Mouse (Mus musculus) E14TG2a.4 (cell line): ENCODE measurements at regions not wholly inside any gene's neighbourhood (a gene's known extent, or its start where the extent isn't known, plus 50 kb on each side); places are given as distances from the start of the nearest gene placed in this dataset.

Source experiments
- H3K27me3 ChIP-seq: 2 replicates; pipeline ENCODE4 v1.6.1; 2014; ENCODE audit warnings: low read length, control low read depth; ENCODE audit not compliant: insufficient read depth
- H3K36me3 ChIP-seq: 2 replicates; pipeline ENCODE4 v1.6.1; 2014; ENCODE audit warnings: low read length, control low read depth; ENCODE audit not compliant: insufficient read depth
- H3K4me1 ChIP-seq: replicated peaks from 2 replicates; pipeline ENCODE4 v1.6.1; 2014; ENCODE audit warnings: low read depth, low read length, control low read depth
- H3K4me3 ChIP-seq: replicated peaks from 2 replicates; pipeline ENCODE4 v1.5.1; 2014; ENCODE audit warnings: mild to moderate bottlenecking, low read length
- H3K9me3 ChIP-seq: 2 replicates; pipeline ENCODE4 v1.6.1; 2014; ENCODE audit warnings: low read length, control low read depth
- CTCF ChIP-seq: conservative IDR thresholded peaks from 2 replicates; pipeline ENCODE4 v1.5.1; 2014; ENCODE audit warnings: low read length
- NANOG ChIP-seq: IDR thresholded peaks from 2 replicates; pipeline ENCODE4 v1.6.1; 2014; ENCODE audit warnings: borderline replicate concordance, low read length, mixed read lengths
- POU5F1 ChIP-seq: IDR thresholded peaks from 2 replicates; pipeline ENCODE4 v1.6.1; 2014; ENCODE audit warnings: low read length, borderline replicate concordance

DNA sequence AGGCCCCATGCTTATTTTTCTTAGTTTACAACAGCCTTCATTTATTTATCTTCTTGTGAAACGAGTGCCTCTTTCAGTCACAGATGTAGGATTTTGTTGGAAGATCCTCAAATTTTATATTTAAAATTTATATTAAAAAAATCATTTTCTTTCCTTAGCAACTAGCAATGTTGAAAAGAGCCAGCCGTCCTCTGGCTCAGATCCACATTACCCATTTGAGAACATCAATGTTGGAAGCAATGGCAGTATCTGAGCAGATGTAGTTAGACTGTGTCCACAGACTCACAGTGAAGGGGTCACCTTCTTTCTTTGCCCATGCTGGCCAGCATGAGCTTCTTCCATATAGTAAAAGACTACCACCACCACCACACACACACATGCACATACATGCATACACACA is 2681.4 kb upstream of the Gm7489 start:
- TF ChIP-seq CTCF, result no peak
- TF ChIP-seq POU5F1, result no peak
- no peak for TF ChIP-seq NANOG
- Histone ChIP-seq H3K4me1 (no peaks in the 10 kb centered on the region), H3K4me3 (no peak overlapping the region), H3K9me3 (no peaks in the 10 kb centered on the region), H3K36me3 (no peaks in the 10 kb centered on the region), H3K27me3 (no peaks in the 10 kb centered on the region)

DNA sequence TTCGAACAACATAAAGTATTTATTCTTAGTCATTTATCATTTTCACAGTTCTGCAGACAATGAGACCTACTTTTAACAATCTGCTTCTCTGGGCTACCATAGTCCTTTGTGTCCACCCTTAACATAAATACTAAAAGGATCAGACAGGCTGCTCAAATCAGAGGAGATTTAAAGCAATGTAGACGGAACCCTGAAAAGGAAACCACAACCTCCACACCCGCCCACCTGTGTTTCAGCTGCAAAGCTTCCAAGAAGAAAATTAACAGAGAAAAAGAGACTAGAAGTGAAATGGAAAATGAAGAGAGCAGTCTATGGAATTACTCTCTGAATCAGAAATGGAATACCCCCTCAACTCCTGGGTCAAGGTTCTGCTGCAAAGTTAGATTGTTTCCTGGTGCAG is 2678.7 kb upstream of the Gm7489 start:
- Histone ChIP-seq H3K36me3 (no peaks in the 10 kb centered on the region), H3K27me3 (no peaks in the 10 kb centered on the region), H3K4me1 (no peaks in the 10 kb centered on the region), H3K4me3 (no peak overlapping the region), H3K9me3 (no peaks in the 10 kb centered on the region)
- TF ChIP-seq NANOG (no peak), CTCF (no peak), POU5F1 (no peak)

DNA sequence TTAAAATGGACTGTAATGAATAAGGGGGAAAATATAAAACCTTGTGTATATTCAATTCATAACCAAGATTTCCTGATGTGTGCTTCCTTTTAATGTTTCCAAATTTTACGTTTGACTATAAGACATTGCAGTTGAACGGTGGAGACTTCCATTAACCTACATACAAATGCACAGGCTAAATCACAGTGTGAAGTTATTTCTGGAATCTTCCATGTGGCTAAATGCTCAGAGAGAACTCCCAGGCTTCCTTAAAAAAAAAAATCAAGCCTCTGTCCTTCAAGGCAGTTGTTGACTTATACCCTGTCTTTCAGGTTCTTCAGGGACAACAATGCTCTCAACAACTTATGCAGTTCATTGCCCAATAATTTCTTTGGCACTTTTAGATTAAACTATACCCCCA is 2677.9 kb upstream of the Gm7489 start:
- Histone ChIP-seq H3K4me1 (no peaks in the 10 kb centered on the region), H3K9me3 (no peaks in the 10 kb centered on the region), H3K4me3 (no peak overlapping the region), H3K27me3 (no peaks in the 10 kb centered on the region), H3K36me3 (no peaks in the 10 kb centered on the region)
- no peak for TF ChIP-seq CTCF
- TF ChIP-seq NANOG, result no peak
- TF ChIP-seq POU5F1, result no peak

DNA sequence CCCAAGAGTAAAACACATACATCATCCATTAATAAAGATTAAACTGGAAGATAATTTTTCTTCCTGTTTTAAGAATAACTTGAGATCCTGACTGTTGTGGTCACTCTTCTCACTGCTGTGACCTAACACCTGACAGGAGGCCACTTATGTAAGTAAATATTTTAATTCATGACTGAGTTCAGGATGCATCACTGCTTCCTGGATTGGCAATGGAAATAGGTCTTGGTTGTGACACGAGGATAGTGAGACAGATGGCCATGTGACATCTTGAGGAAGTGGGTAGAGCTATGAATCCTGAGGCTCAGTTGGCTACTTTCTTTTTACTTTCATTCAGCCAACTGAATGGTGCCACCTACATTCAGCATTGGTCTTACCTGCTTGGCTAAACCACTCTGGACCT is 2649.8 kb upstream of the Gm7489 start:
- Histone ChIP-seq H3K4me1 (no peaks in the 10 kb centered on the region), H3K27me3 (no peaks in the 10 kb centered on the region), H3K4me3 (no peak overlapping the region), H3K9me3 (no peaks in the 10 kb centered on the region), H3K36me3 (no peaks in the 10 kb centered on the region)
- TF ChIP-seq POU5F1 (no peak), NANOG (no peak), CTCF (no peak)

DNA sequence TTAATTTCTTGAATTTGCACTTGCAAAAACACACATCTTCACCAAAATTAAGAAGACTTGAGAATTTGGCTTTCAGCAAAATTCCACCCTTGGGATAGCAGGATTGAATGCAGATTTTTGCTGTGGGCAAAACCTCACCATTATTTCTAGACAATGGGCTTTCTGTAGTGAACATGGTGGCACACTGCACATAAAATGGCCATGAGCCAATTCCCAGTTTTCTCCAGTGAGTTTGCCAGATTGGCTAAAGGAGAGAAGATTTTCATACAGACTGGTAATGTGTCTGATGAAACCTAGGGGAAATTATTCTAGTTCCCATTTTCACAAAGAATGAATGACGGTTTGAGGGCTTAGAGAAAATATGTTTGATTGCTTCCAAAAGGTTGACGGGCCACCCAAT is 2640.1 kb upstream of the Gm7489 start:
- Histone ChIP-seq H3K4me1 (no peaks in the 10 kb centered on the region), H3K27me3 (no peaks in the 10 kb centered on the region; the same call in 1 of the 2 replicates), H3K9me3 (no peaks in the 10 kb centered on the region), H3K36me3 (no peaks in the 10 kb centered on the region), H3K4me3 (no peak overlapping the region)
- TF ChIP-seq POU5F1, result no peak

DNA sequence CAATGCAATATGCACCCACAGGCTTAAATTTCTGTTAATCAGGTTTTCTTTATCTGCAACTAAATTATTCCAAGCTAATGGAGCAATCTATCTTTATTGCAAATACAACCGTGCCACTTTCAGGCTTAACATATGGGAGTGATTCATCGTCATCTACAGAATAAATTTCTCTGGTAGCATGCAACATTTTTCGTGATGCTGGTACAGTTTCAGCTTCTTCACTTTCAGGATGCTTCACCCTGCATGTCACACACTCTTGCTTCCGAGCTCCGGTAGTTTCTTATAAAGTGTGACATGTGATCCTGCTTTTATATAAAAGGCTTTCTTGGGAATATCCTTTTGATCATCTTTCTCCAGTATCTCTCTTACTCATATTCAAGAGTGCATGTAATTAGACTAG is 2637.4 kb upstream of the Gm7489 start:
- no peak for TF ChIP-seq POU5F1
- no peak for TF ChIP-seq CTCF
- TF ChIP-seq NANOG, result no peak
- H3K27me3 ChIP-seq, result no peaks in the 10 kb centered on the region; the same call in 1 of the 2 replicates
- H3K4me1 ChIP-seq, result no peaks in the 10 kb centered on the region
- H3K9me3 ChIP-seq, result no peaks in the 10 kb centered on the region
- no peaks in the 10 kb centered on the region for H3K36me3 ChIP-seq
- no peak overlapping the region for H3K4me3 ChIP-seq

DNA sequence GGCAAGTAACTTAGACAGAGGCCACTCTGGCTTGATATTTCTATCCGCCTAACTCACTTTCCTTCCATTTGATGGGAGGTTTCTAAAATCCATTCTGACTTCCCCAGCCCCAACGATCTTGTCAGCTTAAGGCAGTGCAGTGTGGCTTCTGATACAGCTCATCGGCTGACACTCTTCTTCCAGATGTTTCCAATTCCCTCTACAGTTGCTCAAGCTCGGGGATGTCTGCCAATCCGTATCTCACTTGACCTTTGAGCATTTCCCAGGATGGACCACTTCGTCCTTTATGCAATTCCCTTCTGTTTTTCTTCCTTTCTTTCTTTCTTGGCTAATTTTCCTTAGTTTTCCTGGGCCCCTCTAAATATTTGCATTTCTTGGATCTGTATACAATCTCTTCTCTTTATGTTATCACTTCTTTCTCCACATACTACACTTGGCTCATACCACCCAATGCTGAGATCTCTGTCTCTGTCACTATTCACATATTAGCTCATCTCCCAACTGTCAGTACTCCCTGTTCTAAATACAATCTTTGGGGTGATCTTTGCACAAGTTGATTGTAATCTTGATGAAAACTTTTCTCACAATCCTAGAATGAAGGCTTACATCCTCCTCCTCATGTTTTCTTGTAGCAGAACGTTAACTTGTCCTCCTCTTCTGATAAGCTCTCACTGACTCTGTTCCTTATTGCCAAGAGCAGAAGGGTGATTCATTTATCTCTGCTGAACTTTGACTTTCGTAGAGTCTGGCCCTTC is 2636.5 kb upstream of the Gm7489 start:
- no peaks in the 10 kb centered on the region for H3K36me3 ChIP-seq
- no peak overlapping the region for H3K4me3 ChIP-seq
- no peaks in the 10 kb centered on the region; the same call in 1 of the 2 replicates for H3K27me3 ChIP-seq
- no peaks in the 10 kb centered on the region for H3K4me1 ChIP-seq
- no peak for TF ChIP-seq CTCF
- TF ChIP-seq POU5F1, result no peak
- no peak for TF ChIP-seq NANOG
- H3K9me3 ChIP-seq, result no peaks in the 10 kb centered on the region

DNA sequence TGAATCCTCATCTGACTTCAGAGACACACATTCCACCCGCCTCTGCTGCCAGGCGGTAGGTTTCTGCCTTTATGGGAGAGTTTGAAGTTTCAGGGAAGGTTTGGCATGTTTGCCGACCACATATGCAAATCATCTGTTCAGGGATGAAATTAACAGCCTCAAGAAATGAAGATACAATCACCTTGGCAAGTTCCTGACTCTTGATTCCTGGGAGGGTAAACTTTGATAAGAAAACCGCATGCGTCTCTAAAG is 2636.0 kb upstream of the Gm7489 start:
- H3K4me3 ChIP-seq, result no peak overlapping the region

DNA sequence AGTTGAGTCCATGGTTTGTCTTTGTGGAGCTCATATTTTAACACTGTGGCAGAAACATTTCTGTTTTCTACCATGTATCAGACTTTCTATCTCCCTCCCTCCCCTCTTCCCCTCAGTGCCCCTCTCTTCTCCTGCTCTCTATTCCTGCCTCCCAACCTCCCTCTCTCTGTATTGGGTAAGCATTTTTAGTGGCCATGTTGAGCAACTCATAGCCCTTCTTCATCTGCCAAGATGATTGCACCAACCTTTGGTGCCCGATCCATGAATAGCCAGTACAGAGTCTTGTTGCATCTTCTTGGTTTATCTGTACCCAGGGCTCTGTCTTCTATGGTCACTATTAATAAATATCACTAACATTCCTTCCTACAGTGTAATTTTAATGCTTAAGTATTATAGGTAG is 2630.6 kb upstream of the Gm7489 start:
- no peaks in the 10 kb centered on the region for H3K27me3 ChIP-seq
- no peaks in the 10 kb centered on the region for H3K9me3 ChIP-seq
- H3K36me3 ChIP-seq, result no peaks in the 10 kb centered on the region
- TF ChIP-seq NANOG (no peak), CTCF (no peak), POU5F1 (no peak)
- no peaks in the 10 kb centered on the region for H3K4me1 ChIP-seq
- H3K4me3 ChIP-seq, result no peak overlapping the region

More for the DNA sequence above, 2636.0 kb upstream of the Gm7489 start:
- no peaks in the 10 kb centered on the region for H3K9me3 ChIP-seq
- TF ChIP-seq CTCF (no peak), NANOG (no peak), POU5F1 (no peak)
- no peaks in the 10 kb centered on the region for H3K4me1 ChIP-seq
- no peaks in the 10 kb centered on the region for H3K36me3 ChIP-seq
- H3K27me3 ChIP-seq, result no peaks in the 10 kb centered on the region; the same call in 1 of the 2 replicates
